Mouse (Mus musculus) thymus, postnatal 25 days (tissue): Measurements from ENCODE around the gene Gm6614.
"Not testable (repeated sequence)": the region's sequence is repeated elsewhere in the genome, so short reads cannot be mapped to it uniquely, and the experiment has no call there.

ENCODE experiments used
- DNase-seq: peaks from one replicate; pipeline ENCODE4 v3.0.0; 2022

Gene Gm6614

DNA sequence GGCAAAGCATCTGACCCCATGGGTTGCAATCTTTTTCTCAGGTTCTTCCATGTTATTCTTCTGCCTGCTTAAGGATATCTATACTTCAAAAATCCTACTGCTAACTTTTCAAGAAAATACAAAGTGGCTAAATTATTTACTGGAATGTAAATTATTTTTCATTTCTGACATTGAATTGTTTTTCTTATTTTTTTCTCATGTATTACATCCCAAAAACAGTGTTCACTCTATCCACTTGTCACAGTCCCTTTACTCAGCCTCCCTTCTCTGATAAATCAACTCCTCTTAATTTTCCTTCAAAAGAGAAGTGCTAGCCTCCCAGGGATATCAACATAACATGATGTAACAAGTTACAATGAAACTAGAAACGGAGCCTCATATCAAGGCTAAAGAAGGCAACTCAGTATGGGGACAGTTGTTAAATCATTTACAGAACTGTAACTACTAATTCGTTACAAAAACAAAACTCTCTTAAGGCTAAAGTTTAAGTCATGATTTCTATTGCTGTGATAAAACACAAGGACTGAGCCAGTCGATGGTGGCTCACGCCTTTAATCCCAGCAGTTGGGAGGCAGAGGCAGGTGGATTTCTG, at the start of gene Gm6614:
Gene Gm6614, minus strand, starts transcription at position 51 of the 592 bp plus-strand sequence.
- DNase-seq: no peak

GRCm38 (mm10) chr6:142058281-142058680, 47.1 kb upstream of the Gm6614 start:
- not testable (repeated sequence) for DNase-seq

DNA sequence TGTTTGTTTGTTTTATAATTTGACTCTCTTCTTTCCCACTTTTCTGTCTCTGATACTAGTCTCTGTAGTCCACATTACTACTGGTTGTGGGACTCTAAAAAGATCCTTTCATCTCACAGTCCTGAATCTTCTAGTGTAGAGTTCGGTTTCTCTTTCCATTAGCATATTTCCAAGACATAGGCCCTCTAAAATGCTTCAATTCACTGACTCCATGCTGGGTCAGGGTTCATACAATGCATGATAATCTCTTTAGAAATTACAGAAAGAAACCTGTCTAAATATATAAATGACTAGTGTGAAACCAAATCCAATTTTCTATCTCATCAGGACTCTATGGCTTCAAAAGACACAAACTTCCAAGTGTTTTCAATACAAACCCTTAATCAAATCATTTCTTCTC, 36.5 kb upstream of the Gm6614 start:
- no peak for DNase-seq

GRCm38 (mm10) chr6:142045746-142046145, 34.5 kb upstream of the Gm6614 start:
- DNase-seq: no peak

DNA sequence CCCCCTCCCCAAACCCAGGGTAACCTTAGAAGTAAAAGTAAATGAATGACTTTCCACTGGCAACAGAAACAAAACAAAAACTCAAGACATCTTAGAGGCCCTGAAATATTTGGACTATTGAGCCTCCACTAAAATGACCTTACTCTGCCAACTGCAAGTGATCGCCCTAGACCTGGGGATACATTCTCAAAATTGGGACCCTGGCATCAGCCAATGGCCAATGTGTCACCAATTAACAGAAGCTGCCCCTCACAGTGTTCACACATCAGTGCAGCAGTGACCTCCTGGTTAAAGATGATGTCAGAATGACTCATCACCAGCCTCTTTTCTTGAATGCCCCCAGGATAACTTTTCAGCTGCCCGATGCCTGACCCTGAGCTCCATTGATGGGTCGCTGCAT, 30.7 kb upstream of the Gm6614 start:
- DNase-seq: no peak

DNA sequence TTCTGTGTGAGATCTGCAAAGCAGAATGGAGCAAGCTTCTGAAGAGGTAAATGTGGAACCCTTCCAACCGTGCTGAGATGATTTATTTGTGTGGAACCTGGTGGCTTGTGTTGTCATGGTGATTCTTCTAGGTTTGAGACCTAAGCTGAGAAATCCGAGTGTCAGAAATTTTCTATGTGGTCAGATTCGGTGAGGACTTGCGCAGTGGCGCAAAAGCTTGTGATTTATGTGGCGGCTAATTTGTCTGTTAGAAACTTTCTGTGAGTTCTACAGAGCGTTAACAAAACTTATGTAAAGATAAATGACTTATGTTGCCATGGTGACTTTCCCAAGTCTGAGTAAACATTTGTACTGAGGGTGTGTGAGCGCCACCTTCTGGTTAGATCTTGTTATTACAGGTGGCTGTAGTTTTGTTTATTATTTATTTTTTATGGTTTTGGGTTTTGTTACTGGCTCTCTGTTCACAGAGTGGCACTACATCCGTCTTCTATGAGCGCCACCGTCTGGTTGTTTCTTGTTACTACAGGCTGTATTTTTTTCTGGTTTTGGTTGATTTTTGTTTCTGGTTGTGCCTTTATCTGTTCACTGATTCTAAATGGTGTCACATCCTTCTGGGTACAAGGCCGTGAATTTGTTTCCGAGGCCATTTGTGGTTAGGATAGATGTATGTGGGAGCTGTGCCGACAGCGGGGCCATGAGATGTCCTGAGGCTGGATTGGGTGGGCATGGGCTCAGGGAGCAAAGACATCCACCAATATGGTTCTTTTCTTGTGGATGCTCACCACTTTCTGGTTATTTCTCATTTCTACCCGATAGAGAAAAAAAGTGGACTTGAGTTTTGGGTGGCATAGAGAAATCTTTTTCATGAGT, 29.3 kb upstream of the Gm6614 start:
- no peak for DNase-seq

GRCm38 (mm10) chr6:142035771-142036170, 24.6 kb upstream of the Gm6614 start:
- DNase-seq: no peak

GRCm38 (mm10) chr6:142021671-142022070, 10.5 kb upstream of the Gm6614 start:
- no peak for DNase-seq

DNA sequence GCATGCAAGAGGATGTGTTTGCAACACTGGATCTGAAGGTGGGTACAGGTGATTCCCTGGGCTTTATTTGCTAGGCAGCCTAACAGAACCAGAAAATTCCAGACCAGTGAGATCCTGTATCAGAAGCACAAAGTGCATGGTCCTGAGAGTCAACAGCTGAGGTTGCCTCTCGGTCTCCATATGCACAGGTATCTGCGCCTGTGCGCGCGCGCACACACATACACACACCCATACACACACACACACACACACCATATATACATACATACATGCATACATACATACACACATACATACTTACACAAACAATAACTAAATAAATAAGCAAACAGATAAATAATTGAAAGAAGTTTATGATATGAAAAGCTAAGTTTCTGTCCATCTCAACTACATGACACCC, 24.4 kb downstream of the Gm6614 start:
- DNase-seq: no peak

DNA sequence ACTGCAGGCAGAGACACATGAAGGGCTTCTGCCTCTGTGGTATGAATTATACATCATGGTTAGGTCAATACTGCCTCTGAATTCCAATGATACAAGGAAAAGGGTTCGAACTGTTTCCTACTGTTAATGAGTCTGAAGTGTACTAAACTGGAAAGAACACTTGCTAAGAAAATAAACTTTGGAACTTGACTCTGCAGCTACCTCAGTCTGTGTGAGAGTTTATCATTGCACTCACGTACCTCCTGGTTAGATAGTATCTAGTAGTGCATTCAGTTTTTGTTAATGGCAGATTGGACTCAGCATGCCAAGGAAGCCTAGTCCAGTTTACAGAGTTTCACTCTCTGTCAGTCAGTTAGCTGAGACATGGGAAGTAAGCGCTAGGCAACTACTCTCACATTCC, 26.6 kb downstream of the Gm6614 start:
- no peak for DNase-seq

GRCm38 (mm10) chr6:141962420-141962819, 48.8 kb downstream of the Gm6614 start:
- no peak for DNase-seq

DNA sequence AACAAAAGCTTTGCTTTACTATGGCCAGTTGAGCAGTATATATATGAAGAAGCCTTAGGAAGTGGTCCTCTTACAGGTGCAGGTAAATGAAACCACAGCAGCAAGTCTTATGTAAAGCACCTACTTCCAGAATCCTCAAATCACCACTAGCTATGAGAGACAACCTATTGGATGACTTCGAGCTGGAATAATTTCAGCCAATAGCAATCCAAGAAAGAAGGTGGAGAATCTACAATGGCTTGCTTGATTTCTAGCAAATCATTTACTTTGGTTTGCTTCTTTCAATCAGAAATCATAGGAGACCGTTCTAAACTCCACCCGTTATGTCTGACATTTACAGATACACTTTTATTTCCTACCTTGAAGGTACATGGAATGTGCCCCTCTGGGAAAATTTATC, 49.4 kb downstream of the Gm6614 start:
- DNase-seq: no peak

DNA sequence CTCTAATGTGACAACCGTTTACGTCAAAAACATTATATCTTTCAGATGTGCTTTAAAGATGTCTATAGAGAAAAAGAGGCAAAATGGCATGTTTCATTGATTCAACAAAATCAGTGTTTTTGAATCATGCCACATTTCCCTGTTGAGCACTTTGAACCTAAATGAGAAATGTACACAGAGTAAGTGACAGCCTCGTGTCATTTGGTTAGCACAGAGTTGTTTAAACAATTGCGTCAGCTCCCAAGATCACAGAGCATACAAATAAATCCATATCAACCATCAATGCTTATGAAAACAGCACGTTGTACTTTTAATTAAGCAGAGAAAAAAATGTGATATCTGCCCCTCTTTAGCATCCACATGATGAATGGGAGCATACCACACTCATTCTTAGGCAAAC, 50.7 kb downstream of the Gm6614 start:
- no peak for DNase-seq

DNA sequence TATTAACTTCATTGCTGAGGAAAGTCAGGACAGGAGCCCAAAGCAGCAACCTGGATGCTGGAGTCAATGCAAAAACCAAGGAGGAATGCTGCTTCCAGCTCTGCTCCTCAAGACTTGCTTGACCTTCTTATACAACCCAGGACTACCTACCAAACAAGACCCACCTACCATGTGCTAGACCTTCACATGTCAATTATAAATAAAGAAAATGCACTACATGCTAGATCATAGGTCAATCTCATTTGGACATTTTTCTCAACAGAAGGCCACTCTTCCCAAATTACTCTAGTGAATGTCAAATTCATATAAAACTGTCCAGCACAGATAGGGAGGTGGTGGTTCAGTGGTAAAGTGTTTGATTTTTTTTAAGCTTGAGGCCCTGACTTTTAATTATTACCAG, 64.4 kb downstream of the Gm6614 start, which contains the start of gene Slco1a1:
Gene Slco1a1, minus strand, starts transcription at position 101 of the 400 bp plus-strand sequence.
- no peak for DNase-seq

DNA sequence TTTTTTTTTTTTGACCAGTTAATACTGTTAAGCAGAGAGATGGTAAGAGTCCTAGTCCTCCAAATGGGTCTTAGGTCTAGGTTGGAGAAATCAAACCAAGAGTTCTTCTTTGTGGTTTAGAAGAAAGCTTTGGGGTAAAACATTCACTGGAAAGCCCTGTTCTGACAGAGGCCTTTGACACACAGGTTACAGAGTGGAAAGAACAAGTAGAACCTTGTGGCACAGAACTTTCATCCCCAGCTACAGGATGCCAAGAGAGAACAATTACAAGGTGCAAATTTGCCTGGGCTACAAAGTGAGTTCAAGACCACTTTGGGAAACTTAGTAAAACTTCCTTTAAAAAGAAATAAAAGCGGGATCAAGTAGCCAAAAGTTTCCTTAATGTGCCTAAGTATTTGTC, 70.8 kb downstream of the Gm6614 start:
- no peak for DNase-seq
